Mouse (Mus musculus) stomach, embryonic 16.5 days (tissue): ENCODE measurements around the gene Grb10. TPM values are rescaled to one million over a fixed set of nuclear protein-coding genes. Genes with fewer than 3 reads are reported as not detected.

Source experiments
- ATAC-seq: fragments of 200-750 bp; cut with Nextera tagmentation; 2 replicates; pipeline ENCODE4 v1.8.0; 2017; ENCODE audit warnings: moderate number of reproducible peaks, moderate TSS enrichment; ENCODE audit not compliant: insufficient read depth, low FRiP score
- H3K27ac ChIP-seq: fragments of 300-500 bp; sonication (generic); 2 replicates; pipeline ENCODE4 v1.5.1; 2014; ENCODE audit warnings: low read length
- H3K27me3 ChIP-seq: fragments of 300-500 bp; sonication (generic); 2 replicates; pipeline ENCODE4 v1.6.1; 2014; ENCODE audit warnings: low read length, control low read depth, mixed read lengths; ENCODE audit not compliant: control insufficient read depth, insufficient read depth
- H3K36me3 ChIP-seq: fragments of 300-500 bp; sonication (generic); 2 replicates; pipeline ENCODE4 v1.6.1; 2014; ENCODE audit warnings: low read length; ENCODE audit not compliant: control insufficient read depth, insufficient read depth
- H3K4me1 ChIP-seq: fragments of 300-500 bp; sonication (generic); 2 replicates; pipeline ENCODE4 v1.6.1; 2014; ENCODE audit warnings: low read length, control low read depth, mixed read lengths; ENCODE audit not compliant: control insufficient read depth, insufficient read depth
- H3K4me2 ChIP-seq: fragments of 300-500 bp; sonication (generic); 2 replicates; pipeline ENCODE4 v1.6.1; 2014; ENCODE audit warnings: low read depth, low read length, mixed read lengths
- H3K4me3 ChIP-seq: fragments of 300-500 bp; sonication (generic); replicated peaks from 2 replicates; pipeline ENCODE4 v1.5.1; 2014; ENCODE audit warnings: mild to moderate bottlenecking, low read length
- H3K9ac ChIP-seq: fragments of 300-500 bp; sonication (generic); 2 replicates; pipeline ENCODE4 v1.6.1; 2014; ENCODE audit warnings: low read length
- H3K9me3 ChIP-seq: fragments of 300-500 bp; sonication (generic); replicated peaks from 2 replicates; pipeline ENCODE4 v1.6.1; 2016; ENCODE audit warnings: low read length, control low read depth; ENCODE audit not compliant: control insufficient read depth
- WGBS: fragments of 180-500 bp; shearing (Covaris S2); extraction: QIAGEN DNeasy Blood & Tissue Kit; methylation state at CpG from one replicate; pipeline ENCODE4 v1.1.7; 2014; 5-methylcytosine and 5-hydroxymethylcytosine counted together
- polyA plus RNA-seq: library from polyadenylated mRNA; unstranded; fragments of >200 nt; fragmentation: Nextera tagmentation; extraction: Ambion mirVana; gene quantifications from 2 replicates; pipeline ENCODE4 v1.2.1, GENCODE M21; 2015

The Grb10 gene
- polyA plus RNA-seq, 1 experiment from 2014 or later = 397 TPM

- no peaks in the 10 kb centered on the region for H3K36me3 ChIP-seq
- WGBS = 74% methylated on average over 11 of the region's 11 CpGs
- H3K27me3 ChIP-seq = no peaks in the 10 kb centered on the region
- no peak overlapping the region for H3K9ac ChIP-seq
- no peak overlapping the region for H3K4me2 ChIP-seq
- H3K4me3 ChIP-seq = no peak overlapping the region
- H3K4me1 ChIP-seq = no peaks in the 10 kb centered on the region
- no peaks in the 10 kb centered on the region for H3K9me3 ChIP-seq
- no peak for ATAC-seq
- H3K27ac ChIP-seq = no peak overlapping the region
Observed at GRCm38 (mm10) chr11:11930527-11930926, 108.0 kb downstream of the Grb10 start.

- no peak for ATAC-seq
- H3K9me3 ChIP-seq = no peaks in the 10 kb centered on the region
- H3K9ac ChIP-seq = no peak overlapping the region
- no peaks in the 10 kb centered on the region for H3K27me3 ChIP-seq
- H3K4me3 ChIP-seq = no peak overlapping the region
- H3K4me2 ChIP-seq = no peak overlapping the region
- 0 out of 2 replicates have a peak overlapping the region, but pooled peaks have one; percentile 22 for H3K27ac ChIP-seq
- H3K4me1 ChIP-seq = no peaks in the 10 kb centered on the region
- no peaks in the 10 kb centered on the region for H3K36me3 ChIP-seq
- 89% methylated on average over 3 of the region's 3 CpGs for WGBS
Observed at GRCm38 (mm10) chr11:11929059-11929458, 109.4 kb downstream of the Grb10 start.

GRCm38 (mm10) chr11:11928586-11928985 is 109.9 kb downstream of the Grb10 start:
- no peak overlapping the region for H3K4me3 ChIP-seq
- no peaks in the 10 kb centered on the region for H3K36me3 ChIP-seq
- no peak overlapping the region for H3K4me2 ChIP-seq
- no peak overlapping the region for H3K9ac ChIP-seq
- no peak for ATAC-seq
- WGBS = 83% methylated on average over 2 of the region's 2 CpGs
- 0 out of 2 replicates have a peak overlapping the region, but pooled peaks have one; percentile 22 for H3K27ac ChIP-seq
- no peaks in the 10 kb centered on the region for H3K4me1 ChIP-seq
- no peaks in the 10 kb centered on the region for H3K27me3 ChIP-seq
- H3K9me3 ChIP-seq = no peaks in the 10 kb centered on the region

- H3K4me2 ChIP-seq = no peak overlapping the region
- no peak overlapping the region for H3K9ac ChIP-seq
- H3K4me3 ChIP-seq = no peak overlapping the region
- ATAC-seq = no peak
- H3K27ac ChIP-seq = no peak overlapping the region
- no peaks in the 10 kb centered on the region for H3K27me3 ChIP-seq
- no peaks in the 10 kb centered on the region for H3K36me3 ChIP-seq
- H3K4me1 ChIP-seq = no peaks in the 10 kb centered on the region
- WGBS = 50% methylated on average over 3 of the region's 3 CpGs
- no peaks in the 10 kb centered on the region for H3K9me3 ChIP-seq
Observed at GRCm38 (mm10) chr11:11923900-11924299, 114.6 kb downstream of the Grb10 start.

- no peak overlapping the region for H3K9ac ChIP-seq
- no peak overlapping the region for H3K4me3 ChIP-seq
- H3K27ac ChIP-seq = no peak overlapping the region
- H3K36me3 ChIP-seq = no peaks in the 10 kb centered on the region
- H3K27me3 ChIP-seq = no peaks in the 10 kb centered on the region
- ATAC-seq = no peak
- H3K4me1 ChIP-seq = no peaks in the 10 kb centered on the region
- 80% methylated on average over 3 of the region's 3 CpGs for WGBS
- H3K4me2 ChIP-seq = no peak overlapping the region
- no peaks in the 10 kb centered on the region for H3K9me3 ChIP-seq
Observed at GRCm38 (mm10) chr11:11923345-11923744, 115.1 kb downstream of the Grb10 start.

GRCm38 (mm10) chr11:11922106-11922505 is 116.4 kb downstream of the Grb10 start:
- H3K4me3 ChIP-seq = no peak overlapping the region
- no peaks in the 10 kb centered on the region for H3K9me3 ChIP-seq
- H3K4me1 ChIP-seq = no peaks in the 10 kb centered on the region
- no peak overlapping the region for H3K4me2 ChIP-seq
- H3K36me3 ChIP-seq = no peaks in the 10 kb centered on the region
- H3K27me3 ChIP-seq = no peaks in the 10 kb centered on the region
- no peak for ATAC-seq
- H3K9ac ChIP-seq = no peak overlapping the region
- H3K27ac ChIP-seq = no peak overlapping the region
- 90% methylated on average over 2 of the region's 2 CpGs for WGBS

GRCm38 (mm10) chr11:11907703-11908413 is 130.6 kb downstream of the Grb10 start:
- no peaks in the 10 kb centered on the region for H3K36me3 ChIP-seq
- no peak overlapping the region for H3K9ac ChIP-seq
- H3K27me3 ChIP-seq = no peaks in the 10 kb centered on the region
- H3K4me2 ChIP-seq = no peak overlapping the region
- WGBS = 45% methylated on average over 7 of the region's 7 CpGs
- H3K4me3 ChIP-seq = no peak overlapping the region
- H3K9me3 ChIP-seq = no peaks in the 10 kb centered on the region
- H3K27ac ChIP-seq = peak overlapping the region; percentile 5; the same call in 1 of the 2 replicates
- no peak for ATAC-seq
- no peaks in the 10 kb centered on the region for H3K4me1 ChIP-seq

- Histone ChIP-seq H3K4me1 (no peaks in the 10 kb centered on the region; the same call in 1 of the 2 replicates), H3K9ac (no peak overlapping the region), H3K4me3 (no peak overlapping the region), H3K27me3 (no peaks in the 10 kb centered on the region), H3K4me2 (no peak overlapping the region), H3K36me3 (no peaks in the 10 kb centered on the region), H3K9me3 (no peaks in the 10 kb centered on the region), H3K27ac (no peak overlapping the region)
- no peak for ATAC-seq
Observed at GRCm38 (mm10) chr11:11905518-11905917, 133.0 kb downstream of the Grb10 start.

- H3K4me2 ChIP-seq = no peak overlapping the region
- no peak overlapping the region for H3K4me3 ChIP-seq
- ATAC-seq = no peak
- H3K36me3 ChIP-seq = no peaks in the 10 kb centered on the region
- no peaks in the 10 kb centered on the region for H3K9me3 ChIP-seq
- H3K27ac ChIP-seq = no peak overlapping the region
- H3K27me3 ChIP-seq = no peaks in the 10 kb centered on the region
- 61% methylated on average over 5 of the region's 5 CpGs for WGBS
- H3K9ac ChIP-seq = no peak overlapping the region
- H3K4me1 ChIP-seq = no peaks in the 10 kb centered on the region; the same call in 1 of the 2 replicates
Observed at GRCm38 (mm10) chr11:11904995-11905394, 133.5 kb downstream of the Grb10 start.
